Mouse (Mus musculus): ENCODE data around the gene Med27. TPM values are rescaled to one million over a fixed set of nuclear protein-coding genes. Genes with fewer than 3 reads are reported as not detected.

Med27 gene
- 40.0 and 53.8 TPM in 2 replicates for polyA plus RNA-seq (2016; fragmentation: Nextera tagmentation; extraction: Ambion mirVana)

GRCm38 (mm10) chr2:29346629-29347271 lies at the start of gene Med27:
Med27 (plus strand) TSS chr2:29346819.
- DNase-seq (ENCODE audit: low spot score), result peak; percentile 98
- peaks cover 20% of the 10 kb centered on the region for H3K36me3 ChIP-seq

DNA sequence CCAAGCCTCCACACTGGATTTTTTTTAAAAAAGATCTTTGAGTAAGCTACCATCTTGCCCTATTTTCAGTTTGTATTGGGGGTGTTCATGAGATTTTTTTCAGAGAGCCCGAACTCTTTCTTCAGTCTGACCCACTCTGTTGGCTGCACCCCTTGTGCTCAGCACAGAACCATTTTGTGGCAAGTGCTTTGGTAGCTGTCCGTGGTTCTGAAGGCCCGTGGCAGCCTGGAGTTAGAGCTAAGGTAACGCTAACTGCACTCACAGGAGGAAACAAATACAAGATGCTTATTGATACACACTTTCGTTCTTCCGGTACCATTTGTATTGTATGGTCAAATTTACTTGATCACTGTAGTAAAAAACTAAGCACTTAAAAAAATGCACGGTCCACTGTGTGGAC lies 36.7 kb upstream of the Med27 start:
- 38% methylated on average over 7 of the region's 7 CpGs for WGBS
- no peaks in the 10 kb centered on the region for H3K4me1 ChIP-seq
- H3K36me3 ChIP-seq, result no peaks in the 10 kb centered on the region
- no peaks in the 10 kb centered on the region for H3K27me3 ChIP-seq (ENCODE audit: insufficient read depth, poor library complexity, severe bottlenecking)
- DNase-seq (ENCODE audit: low spot score), result no peak
- H3K27ac ChIP-seq, result no peak overlapping the region
- H3K4me3 ChIP-seq, result no peak overlapping the region
- H3K9me3 ChIP-seq, result no peaks in the 10 kb centered on the region

More at GRCm38 (mm10) chr2:29346629-29347271, at the start of gene Med27:
- Histone ChIP-seq H3K4me3 (peak within 1 kb of the TSS; percentile 75), H3K4me1 (peaks cover 8% of the 10 kb centered on the region), H3K27me3 (ENCODE audit: insufficient read depth, poor library complexity, severe bottlenecking) (no peaks in the 10 kb centered on the region), H3K27ac (peak within 1 kb of the TSS; percentile 72), H3K9me3 (no peaks in the 10 kb centered on the region)
- WGBS, result 1% methylated on average over 41 of the region's 41 CpGs

DNA sequence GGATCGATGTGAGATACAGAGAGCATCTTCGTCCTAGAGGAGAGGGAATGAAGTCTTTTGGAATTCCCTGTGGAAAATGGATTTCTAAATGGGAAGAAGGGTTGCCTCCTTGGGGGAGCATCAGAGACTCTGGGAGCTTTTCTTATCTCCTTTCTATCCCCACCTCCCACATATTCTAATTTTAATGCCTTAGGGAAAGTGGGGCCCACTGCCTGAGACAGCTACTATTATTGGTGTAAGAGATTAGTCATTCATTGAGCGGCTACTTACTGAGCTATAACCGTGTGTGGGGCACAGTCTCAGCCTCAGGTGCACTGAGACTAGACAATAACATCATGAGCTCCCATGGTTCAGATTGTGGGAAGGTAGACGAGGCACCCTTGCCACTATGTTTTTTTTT lies 34.6 kb upstream of the Med27 start:
- WGBS, result 71% methylated on average over 5 of the region's 5 CpGs
- no peaks in the 10 kb centered on the region for H3K36me3 ChIP-seq
- no peak overlapping the region for H3K4me3 ChIP-seq
- no peaks in the 10 kb centered on the region for H3K4me1 ChIP-seq
- no peak for DNase-seq (ENCODE audit: low spot score)
- H3K27ac ChIP-seq, result no peak overlapping the region
- H3K27me3 ChIP-seq (ENCODE audit: insufficient read depth, poor library complexity, severe bottlenecking), result no peaks in the 10 kb centered on the region
- no peaks in the 10 kb centered on the region for H3K9me3 ChIP-seq

- DNase-seq (ENCODE audit: low spot score), result no peak
- no peaks in the 10 kb centered on the region for H3K4me1 ChIP-seq
- no peaks in the 10 kb centered on the region for H3K36me3 ChIP-seq
- no peak overlapping the region for H3K4me3 ChIP-seq
- H3K27ac ChIP-seq, result no peak overlapping the region
- no peaks in the 10 kb centered on the region for H3K27me3 ChIP-seq (ENCODE audit: insufficient read depth, poor library complexity, severe bottlenecking)
- no peaks in the 10 kb centered on the region for H3K9me3 ChIP-seq
- 72% methylated on average over 4 of the region's 4 CpGs for WGBS
Measured at GRCm38 (mm10) chr2:29317906-29318470, 28.6 kb upstream of the Med27 start.

DNA sequence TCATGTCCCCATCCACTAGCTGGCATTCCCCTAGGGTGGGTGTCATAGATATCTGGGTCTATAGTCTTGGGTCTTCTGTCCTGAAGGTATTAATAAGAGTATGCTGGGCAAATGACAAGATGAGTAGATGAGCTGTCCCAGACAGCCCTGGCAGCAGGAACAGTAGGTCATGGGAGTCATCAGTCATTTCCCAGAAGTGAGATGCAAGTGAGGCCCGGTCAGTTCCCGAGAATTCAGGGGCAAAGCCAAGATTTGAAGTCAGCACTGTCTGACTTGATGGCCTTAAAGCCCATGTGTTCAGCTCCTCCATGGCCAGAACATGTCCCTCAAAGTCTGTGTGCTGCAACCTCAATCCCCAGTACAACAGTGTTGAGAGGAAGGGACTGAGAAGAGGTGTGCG lies 28.0 kb upstream of the Med27 start:
- Histone ChIP-seq H3K4me3 (no peak overlapping the region), H3K36me3 (no peaks in the 10 kb centered on the region), H3K27ac (no peak overlapping the region), H3K9me3 (no peaks in the 10 kb centered on the region), H3K27me3 (ENCODE audit: insufficient read depth, poor library complexity, severe bottlenecking) (no peaks in the 10 kb centered on the region), H3K4me1 (no peaks in the 10 kb centered on the region)
- WGBS, result 88% methylated on average over 3 of the region's 3 CpGs
- DNase-seq (ENCODE audit: low spot score), result no peak

- Histone ChIP-seq H3K36me3 (no peaks in the 10 kb centered on the region), H3K27me3 (ENCODE audit: insufficient read depth, poor library complexity, severe bottlenecking) (no peaks in the 10 kb centered on the region), H3K4me1 (no peaks in the 10 kb centered on the region), H3K9me3 (no peaks in the 10 kb centered on the region), H3K4me3 (no peak overlapping the region), H3K27ac (no peak overlapping the region)
- whole genome bisulfite sequencing, result 65% methylated on average over 11 of the region's 11 CpGs
- DNase-seq (ENCODE audit: low spot score), result no peak
Measured at GRCm38 (mm10) chr2:29320229-29320751, 26.3 kb upstream of the Med27 start.

- 80% methylated on average over 6 of the region's 6 CpGs for WGBS
- no peak overlapping the region for H3K4me3 ChIP-seq
- no peaks in the 10 kb centered on the region for H3K27me3 ChIP-seq (ENCODE audit: insufficient read depth, poor library complexity, severe bottlenecking)
- H3K4me1 ChIP-seq, result no peaks in the 10 kb centered on the region
- no peaks in the 10 kb centered on the region for H3K9me3 ChIP-seq
- DNase-seq (ENCODE audit: low spot score), result no peak
- H3K27ac ChIP-seq, result no peak overlapping the region
- no peaks in the 10 kb centered on the region for H3K36me3 ChIP-seq
Measured at GRCm38 (mm10) chr2:29320780-29321179, 25.8 kb upstream of the Med27 start.

- Histone ChIP-seq H3K27ac (no peak overlapping the region), H3K27me3 (ENCODE audit: insufficient read depth, poor library complexity, severe bottlenecking) (no peaks in the 10 kb centered on the region), H3K36me3 (no peaks in the 10 kb centered on the region), H3K4me1 (no peaks in the 10 kb centered on the region), H3K4me3 (no peak overlapping the region), H3K9me3 (no peaks in the 10 kb centered on the region)
- no peak for DNase-seq (ENCODE audit: low spot score)
- 88% methylated on average over 2 of the region's 2 CpGs for WGBS
Measured at GRCm38 (mm10) chr2:29324456-29324855, 22.2 kb upstream of the Med27 start.

GRCm38 (mm10) chr2:29330471-29330870 lies 16.1 kb upstream of the Med27 start:
- Histone ChIP-seq H3K27me3 (ENCODE audit: insufficient read depth, poor library complexity, severe bottlenecking) (no peaks in the 10 kb centered on the region), H3K9me3 (no peaks in the 10 kb centered on the region), H3K27ac (no peak overlapping the region), H3K4me1 (no peaks in the 10 kb centered on the region), H3K4me3 (no peak overlapping the region), H3K36me3 (no peaks in the 10 kb centered on the region)
- WGBS, result 85% methylated on average over 1 of the region's 1 CpGs
- DNase-seq (ENCODE audit: low spot score), result no peak

GRCm38 (mm10) chr2:29338396-29338795 lies 8.2 kb upstream of the Med27 start:
- H3K27me3 ChIP-seq (ENCODE audit: insufficient read depth, poor library complexity, severe bottlenecking), result no peaks in the 10 kb centered on the region; the same call in 1 of the 2 replicates
- no peaks in the 10 kb centered on the region for H3K4me1 ChIP-seq
- no peaks in the 10 kb centered on the region for H3K36me3 ChIP-seq
- H3K27ac ChIP-seq, result no peak overlapping the region
- no peaks in the 10 kb centered on the region for H3K9me3 ChIP-seq
- no peak for DNase-seq (ENCODE audit: low spot score)
- H3K4me3 ChIP-seq, result no peak overlapping the region
- 94% methylated on average over 1 of the region's 1 CpGs for WGBS

DNA sequence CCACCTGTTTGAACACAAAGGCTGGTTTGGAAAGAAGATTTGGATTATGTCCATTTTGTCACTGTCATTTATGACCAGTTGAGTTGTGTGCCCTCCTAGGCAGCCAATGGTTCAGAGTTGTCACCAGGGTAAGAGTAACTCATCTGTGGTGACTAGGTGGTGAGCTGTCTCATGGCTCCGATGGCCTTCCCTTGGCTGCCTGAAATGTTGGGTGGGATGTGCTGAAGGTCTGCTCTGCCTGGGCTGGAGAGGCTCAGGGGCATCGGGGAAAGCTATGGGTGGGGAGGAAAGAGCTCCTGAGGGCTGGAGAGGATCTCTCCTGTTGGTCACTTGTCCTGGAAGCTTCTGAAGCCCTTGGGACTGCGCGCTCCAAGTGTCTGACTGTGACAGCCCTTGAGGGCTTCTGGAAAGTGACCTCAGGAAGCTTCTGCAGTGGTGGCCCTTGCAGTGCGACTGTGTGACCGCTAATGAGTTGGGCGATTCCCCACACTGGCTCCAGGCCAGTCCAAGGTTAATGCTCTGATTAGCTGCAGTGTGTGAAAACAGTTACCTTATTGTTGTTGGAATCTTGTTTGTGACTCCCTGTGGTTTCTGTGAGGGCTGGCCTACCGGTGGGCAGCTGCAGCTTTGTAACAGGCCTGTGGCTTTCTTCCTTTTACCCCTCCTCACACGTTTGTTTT lies 12.2 kb downstream of the Med27 start:
- Histone ChIP-seq H3K9me3 (no peaks in the 10 kb centered on the region), H3K36me3 (peaks cover 13% of the 10 kb centered on the region), H3K4me1 (peaks cover 26% of the 10 kb centered on the region), H3K27ac (no peak overlapping the region), H3K4me3 (no peak overlapping the region), H3K27me3 (ENCODE audit: insufficient read depth, poor library complexity, severe bottlenecking) (no peaks in the 10 kb centered on the region)
- WGBS, result 47% methylated on average over 9 of the region's 9 CpGs
- no peak for DNase-seq (ENCODE audit: low spot score)

- 87% methylated on average over 3 of the region's 3 CpGs for WGBS
- no peak overlapping the region for H3K27ac ChIP-seq
Measured at GRCm38 (mm10) chr2:29360956-29361355, 14.3 kb downstream of the Med27 start.

GRCm38 (mm10) chr2:29365000-29365695 lies 18.5 kb downstream of the Med27 start:
- WGBS, result 84% methylated on average over 8 of the region's 8 CpGs
- H3K4me1 ChIP-seq, result peaks cover 6% of the 10 kb centered on the region
- no peaks in the 10 kb centered on the region for H3K36me3 ChIP-seq
- no peaks in the 10 kb centered on the region for H3K27me3 ChIP-seq (ENCODE audit: insufficient read depth, poor library complexity, severe bottlenecking)
- DNase-seq (ENCODE audit: low spot score), result no peak
- H3K9me3 ChIP-seq, result no peaks in the 10 kb centered on the region
- no peak overlapping the region for H3K4me3 ChIP-seq
- no peak overlapping the region for H3K27ac ChIP-seq

More at GRCm38 (mm10) chr2:29360956-29361355, 14.3 kb downstream of the Med27 start:
- Histone ChIP-seq H3K9me3 (no peaks in the 10 kb centered on the region), H3K4me1 (peaks cover 20% of the 10 kb centered on the region), H3K27me3 (ENCODE audit: insufficient read depth, poor library complexity, severe bottlenecking) (no peaks in the 10 kb centered on the region), H3K4me3 (no peak overlapping the region), H3K36me3 (peaks cover 4% of the 10 kb centered on the region)
- no peak for DNase-seq (ENCODE audit: low spot score)
